Mouse (Mus musculus): ENCODE measurements around the gene Grik5. TPM values are rescaled to one million over a fixed set of nuclear protein-coding genes. Genes with fewer than 3 reads are reported as not detected.

Grik5 gene
- polyA plus RNA-seq, 1 experiment: 17.7 TPM

- Histone ChIP-seq H3K27me3 (ENCODE audit: control insufficient read depth, insufficient read depth, low read length) (peaks cover 31% of the 10 kb centered on the region), H3K4me3 (ENCODE audit: low read depth, low read length) (peak within 1 kb of the TSS; percentile 45), H3K27ac (ENCODE audit: insufficient read depth, low read depth, low read length) (no peak within 1 kb of the TSS), H3K4me1 (ENCODE audit: control insufficient read depth, insufficient read depth, insufficient read length, low read length) (peaks cover under 1% of the 10 kb centered on the region; the same call in 1 of the 2 replicates), H3K36me3 (ENCODE audit: control insufficient read depth, insufficient read depth, low read length) (no peaks in the 10 kb centered on the region)
- WGBS: 5% methylated on average over 52 of the region's 54 CpGs
- TF ChIP-seq CTCF (IDR thresholded peaks at IDR 0.05; ENCODE audit: extremely low read depth, insufficient read length, insufficient replicate concordance, low read depth, low read length) (no peak), POLR2A (IDR thresholded peaks at IDR 0.05; ENCODE audit: low read depth, low read length) (no peak)
Observed at GRCm38 (mm10) chr7:25005421-25006065, 66.6 kb downstream of the Grik5 start, which contains the start of gene Atp1a3. Atp1a3 (minus strand) TSS chr7:25005958.

GRCm38 (mm10) chr7:25004806-25005205, 67.3 kb downstream of the Grik5 start:
- Histone ChIP-seq H3K4me1 (ENCODE audit: control insufficient read depth, insufficient read depth, insufficient read length, low read length) (no peaks in the 10 kb centered on the region), H3K4me3 (ENCODE audit: low read depth, low read length) (no peak overlapping the region), H3K27me3 (ENCODE audit: control insufficient read depth, insufficient read depth, low read length) (peaks cover 24% of the 10 kb centered on the region), H3K36me3 (ENCODE audit: control insufficient read depth, insufficient read depth, low read length) (no peaks in the 10 kb centered on the region), H3K27ac (ENCODE audit: insufficient read depth, low read depth, low read length) (no peak overlapping the region)
- 36% methylated on average over 7 of the region's 9 CpGs for WGBS
- no peak for TF ChIP-seq POLR2A (IDR thresholded peaks at IDR 0.05; ENCODE audit: low read depth, low read length)
- TF ChIP-seq CTCF (IDR thresholded peaks at IDR 0.05; ENCODE audit: extremely low read depth, insufficient read length, insufficient replicate concordance, low read depth, low read length): no peak

GRCm38 (mm10) chr7:25003820-25004388, 68.2 kb downstream of the Grik5 start:
- Histone ChIP-seq H3K27ac (ENCODE audit: insufficient read depth, low read depth, low read length) (no peak overlapping the region), H3K27me3 (ENCODE audit: control insufficient read depth, insufficient read depth, low read length) (peaks cover 15% of the 10 kb centered on the region), H3K4me1 (ENCODE audit: control insufficient read depth, insufficient read depth, insufficient read length, low read length) (no peaks in the 10 kb centered on the region), H3K36me3 (ENCODE audit: control insufficient read depth, insufficient read depth, low read length) (no peaks in the 10 kb centered on the region), H3K4me3 (ENCODE audit: low read depth, low read length) (no peak overlapping the region)
- TF ChIP-seq POLR2A (IDR thresholded peaks at IDR 0.05; ENCODE audit: low read depth, low read length) (no peak), CTCF (IDR thresholded peaks at IDR 0.05; ENCODE audit: extremely low read depth, insufficient read length, insufficient replicate concordance, low read depth, low read length) (no peak)
- 86% methylated on average over 8 of the region's 8 CpGs for WGBS

- no peaks in the 10 kb centered on the region for H3K36me3 ChIP-seq (ENCODE audit: control insufficient read depth, insufficient read depth, low read length)
- TF ChIP-seq POLR2A (IDR thresholded peaks at IDR 0.05; ENCODE audit: low read depth, low read length): no peak
- TF ChIP-seq CTCF (IDR thresholded peaks at IDR 0.05; ENCODE audit: extremely low read depth, insufficient read length, insufficient replicate concordance, low read depth, low read length): no peak
- H3K27me3 ChIP-seq (ENCODE audit: control insufficient read depth, insufficient read depth, low read length): peaks cover 9% of the 10 kb centered on the region
- no peaks in the 10 kb centered on the region for H3K4me1 ChIP-seq (ENCODE audit: control insufficient read depth, insufficient read depth, insufficient read length, low read length)
- H3K4me3 ChIP-seq (ENCODE audit: low read depth, low read length): no peak overlapping the region
- H3K27ac ChIP-seq (ENCODE audit: insufficient read depth, low read depth, low read length): no peak overlapping the region
- 57% methylated on average over 11 of the region's 11 CpGs for WGBS
Observed at GRCm38 (mm10) chr7:25003291-25003690, 68.9 kb downstream of the Grik5 start.

GRCm38 (mm10) chr7:25000711-25001110, 71.4 kb downstream of the Grik5 start:
- Histone ChIP-seq H3K27ac (ENCODE audit: insufficient read depth, low read depth, low read length) (0 out of 2 replicates have a peak overlapping the region, but pooled peaks have one; percentile 11), H3K4me1 (ENCODE audit: control insufficient read depth, insufficient read depth, insufficient read length, low read length) (no peaks in the 10 kb centered on the region), H3K36me3 (ENCODE audit: control insufficient read depth, insufficient read depth, low read length) (no peaks in the 10 kb centered on the region), H3K4me3 (ENCODE audit: low read depth, low read length) (no peak overlapping the region), H3K27me3 (ENCODE audit: control insufficient read depth, insufficient read depth, low read length) (peaks cover 2% of the 10 kb centered on the region)
- TF ChIP-seq CTCF (IDR thresholded peaks at IDR 0.05; ENCODE audit: extremely low read depth, insufficient read length, insufficient replicate concordance, low read depth, low read length) (no peak), POLR2A (IDR thresholded peaks at IDR 0.05; ENCODE audit: low read depth, low read length) (no peak)
- 56% methylated on average over 12 of the region's 12 CpGs for WGBS

GRCm38 (mm10) chr7:25000211-25000610, 71.9 kb downstream of the Grik5 start:
- no peaks in the 10 kb centered on the region for H3K4me1 ChIP-seq (ENCODE audit: control insufficient read depth, insufficient read depth, insufficient read length, low read length)
- H3K4me3 ChIP-seq (ENCODE audit: low read depth, low read length): no peak overlapping the region
- H3K36me3 ChIP-seq (ENCODE audit: control insufficient read depth, insufficient read depth, low read length): no peaks in the 10 kb centered on the region
- H3K27ac ChIP-seq (ENCODE audit: insufficient read depth, low read depth, low read length): 0 out of 2 replicates have a peak overlapping the region, but pooled peaks have one; percentile 11
- 53% methylated on average over 7 of the region's 7 CpGs for WGBS
- TF ChIP-seq POLR2A (IDR thresholded peaks at IDR 0.05; ENCODE audit: low read depth, low read length) (no peak), CTCF (IDR thresholded peaks at IDR 0.05; ENCODE audit: extremely low read depth, insufficient read length, insufficient replicate concordance, low read depth, low read length) (no peak)
- no peaks in the 10 kb centered on the region for H3K27me3 ChIP-seq (ENCODE audit: control insufficient read depth, insufficient read depth, low read length)

- 61% methylated on average over 6 of the region's 6 CpGs for WGBS
Observed at GRCm38 (mm10) chr7:24993081-24993480, 79.1 kb downstream of the Grik5 start.

More at GRCm38 (mm10) chr7:24993081-24993480, 79.1 kb downstream of the Grik5 start:
- H3K36me3 ChIP-seq (ENCODE audit: control insufficient read depth, insufficient read depth, low read length): no peaks in the 10 kb centered on the region
- no peak overlapping the region for H3K27ac ChIP-seq (ENCODE audit: insufficient read depth, low read depth, low read length)
- H3K27me3 ChIP-seq (ENCODE audit: control insufficient read depth, insufficient read depth, low read length): no peaks in the 10 kb centered on the region
- TF ChIP-seq CTCF (IDR thresholded peaks at IDR 0.05; ENCODE audit: extremely low read depth, insufficient read length, insufficient replicate concordance, low read depth, low read length): no peak
- H3K4me1 ChIP-seq (ENCODE audit: control insufficient read depth, insufficient read depth, insufficient read length, low read length): no peaks in the 10 kb centered on the region
- no peak overlapping the region for H3K4me3 ChIP-seq (ENCODE audit: low read depth, low read length)

Data from small intestine, adult 2 months (tissue).